Mouse (Mus musculus): ENCODE data around the gene Mb21d2.

GRCm38 (mm10) chr16:28935701-28936100 is 6.2 kb upstream of the Mb21d2 start:
- TF ChIP-seq POLR2A (IDR thresholded peaks at IDR 0.05; ENCODE audit: low read depth, low read length) (no peak), CTCF (IDR thresholded peaks at IDR 0.05; ENCODE audit: borderline replicate concordance, insufficient read depth, low read length) (no peak)
